Mouse (Mus musculus) embryonic fibroblast, embryonic 13.5 days (primary cell): Measurements from ENCODE around the gene Pes1.

Experiments used
- CTCF ChIP-seq: IDR thresholded peaks from 2 replicates; pipeline ENCODE4 v1.5.1; 2011; ENCODE audit warnings: mild to moderate bottlenecking, control low read depth, low read length, moderate library complexity, borderline replicate concordance; ENCODE audit not compliant: insufficient read depth
- POLR2A ChIP-seq: IDR thresholded peaks from 2 replicates; pipeline ENCODE4 v1.6.1; 2011; ENCODE audit warnings: low read depth, mild to moderate bottlenecking, control low read depth, low read length, moderate library complexity

DNA sequence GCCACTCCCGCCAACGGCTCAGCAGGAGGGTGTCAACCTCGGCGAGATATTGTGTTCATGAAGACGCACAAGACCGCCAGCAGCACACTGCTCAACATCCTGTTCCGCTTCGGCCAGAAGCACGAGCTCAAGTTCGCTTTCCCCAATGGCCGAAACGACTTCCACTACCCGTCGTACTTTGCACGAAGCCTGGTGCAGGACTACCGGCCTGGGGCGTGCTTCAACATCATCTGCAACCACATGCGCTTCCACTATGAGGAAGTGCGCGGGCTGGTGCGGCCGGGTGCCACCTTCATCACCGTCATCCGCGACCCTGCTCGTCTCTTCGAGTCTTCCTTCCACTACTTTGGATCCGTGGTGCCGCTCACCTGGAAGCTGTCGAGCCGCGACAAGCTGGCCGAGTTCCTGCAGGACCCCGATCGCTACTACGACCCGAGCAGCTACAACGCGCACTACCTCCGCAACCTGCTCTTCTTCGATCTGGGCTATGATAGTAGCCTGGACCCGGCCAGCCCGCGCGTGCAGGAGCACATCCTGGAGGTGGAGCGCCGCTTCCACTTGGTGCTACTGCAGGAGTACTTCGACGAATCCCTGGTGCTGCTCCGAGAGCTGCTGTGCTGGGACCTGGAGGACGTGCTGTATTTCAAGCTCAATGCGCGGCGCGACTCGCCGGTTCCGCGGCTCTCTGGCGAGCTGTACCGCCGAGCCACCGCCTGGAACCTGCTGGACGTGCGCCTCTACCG lies 34.4 kb downstream of the Pes1 start:
- no peak for TF ChIP-seq CTCF
- no peak for TF ChIP-seq POLR2A
